Mouse (Mus musculus) lung, adult 2 months (tissue): ENCODE results near the gene Cryaa. TPM values are rescaled to one million over a fixed set of nuclear protein-coding genes. Genes with fewer than 3 reads are reported as not detected.

Experiments
- DNase-seq: peaks from one replicate; pipeline ENCODE4 v3.0.0; 2022
- H3K4me1 ChIP-seq: fragments of 200-500 bp; 2 replicates; pipeline ENCODE4 v1.6.1; 2011; ENCODE audit warnings: low read length; ENCODE audit not compliant: control insufficient read depth, insufficient read depth
- H3K4me3 ChIP-seq: fragments of 200-500 bp; replicated peaks from 2 replicates; pipeline ENCODE3; 2011; ENCODE audit warnings: low read depth, mild to moderate bottlenecking, control low read depth, low read length; ENCODE audit errors: extremely low read depth
- CTCF ChIP-seq: fragments of 200-500 bp; IDR thresholded peaks from 2 replicates; pipeline ENCODE4 v1.5.1; 2011; ENCODE audit warnings: mild to moderate bottlenecking, low read length, control low read depth; ENCODE audit not compliant: insufficient read depth
- POLR2A ChIP-seq: fragments of 200-500 bp; IDR thresholded peaks from 2 replicates; pipeline ENCODE4 v1.6.1; 2011; ENCODE audit warnings: low read depth, mild to moderate bottlenecking, control low read depth, low read length, borderline replicate concordance; ENCODE audit errors: extremely low read depth
- WGBS: fragments of 180-500 bp; shearing (Covaris S2); methylation state at CpG from one replicate; pipeline ENCODE4 v1.1.7; 2018; 5-methylcytosine and 5-hydroxymethylcytosine counted together
- polyA plus RNA-seq: library from polyadenylated mRNA; depleted of rRNA; stranded (reverse); fragments of >200 nt; gene quantifications from 2 replicates; pipeline ENCODE4 v1.2.3, GENCODE M21; 2012

Cryaa gene
- polyA plus RNA-seq, 1 experiment: 2.5 TPM

DNA sequence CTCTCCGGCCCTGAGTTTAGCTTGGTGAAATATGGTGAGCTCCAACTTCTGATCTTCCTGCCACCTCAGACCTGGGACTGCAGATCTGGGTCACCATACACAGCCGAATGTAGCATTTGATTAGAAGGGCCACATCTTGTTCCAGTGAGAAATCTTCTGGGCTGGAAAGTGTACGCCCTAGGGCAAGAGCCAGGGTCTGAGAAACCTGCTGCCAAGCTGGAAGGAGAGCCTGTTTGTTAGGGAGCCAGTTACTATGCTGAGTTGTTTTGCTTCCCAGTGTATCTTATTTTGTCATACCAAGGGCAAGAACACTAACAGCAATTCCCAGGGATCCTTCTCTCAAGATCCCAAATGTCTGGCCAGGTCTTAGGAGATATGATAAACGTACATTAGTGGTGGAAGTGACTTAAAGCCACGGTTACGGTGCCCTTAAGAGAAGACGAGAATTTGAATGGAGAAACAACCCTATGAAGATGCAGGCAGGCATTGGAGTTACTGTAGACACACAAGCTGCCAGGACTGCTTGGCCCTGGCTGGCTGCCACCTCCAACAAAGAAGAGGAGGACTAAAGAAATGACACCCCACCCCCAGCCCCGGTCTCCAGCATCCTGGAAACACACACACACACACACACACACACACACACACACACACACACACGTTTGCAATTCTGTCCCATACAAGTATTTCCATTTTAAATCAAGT is 39.6 kb upstream of the Cryaa start:
- WGBS: 40% methylated on average over 9 of the region's 9 CpGs
- no peak for DNase-seq
- TF ChIP-seq POLR2A: no peak
- TF ChIP-seq CTCF: no peak
- Histone ChIP-seq H3K4me3 (no peak overlapping the region), H3K4me1 (peaks cover 4% of the 10 kb centered on the region)

DNA sequence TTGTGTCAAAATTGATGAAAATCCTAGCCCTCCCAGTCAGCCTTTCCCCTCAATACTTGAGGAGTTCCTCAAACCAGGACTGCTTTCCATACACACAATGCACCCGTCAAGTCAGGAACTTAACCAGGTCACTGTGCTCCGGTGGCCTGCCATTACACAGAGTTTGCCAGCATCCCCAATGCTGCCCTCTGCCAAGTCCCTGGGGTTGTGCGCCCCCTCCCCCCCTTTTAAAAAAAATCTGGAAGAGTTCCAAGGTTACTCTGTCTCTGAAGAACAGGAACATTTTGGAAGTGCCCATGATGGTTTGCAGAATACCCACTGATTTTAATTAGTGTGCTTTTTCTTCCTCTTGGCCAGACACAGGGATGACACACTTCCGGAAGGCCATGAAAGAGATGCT is 38.0 kb upstream of the Cryaa start:
- 52% methylated on average over 4 of the region's 4 CpGs for WGBS
- Histone ChIP-seq H3K4me1 (peaks cover 4% of the 10 kb centered on the region), H3K4me3 (no peak overlapping the region)
- DNase-seq: no peak
- TF ChIP-seq CTCF: no peak
- TF ChIP-seq POLR2A: no peak

DNA sequence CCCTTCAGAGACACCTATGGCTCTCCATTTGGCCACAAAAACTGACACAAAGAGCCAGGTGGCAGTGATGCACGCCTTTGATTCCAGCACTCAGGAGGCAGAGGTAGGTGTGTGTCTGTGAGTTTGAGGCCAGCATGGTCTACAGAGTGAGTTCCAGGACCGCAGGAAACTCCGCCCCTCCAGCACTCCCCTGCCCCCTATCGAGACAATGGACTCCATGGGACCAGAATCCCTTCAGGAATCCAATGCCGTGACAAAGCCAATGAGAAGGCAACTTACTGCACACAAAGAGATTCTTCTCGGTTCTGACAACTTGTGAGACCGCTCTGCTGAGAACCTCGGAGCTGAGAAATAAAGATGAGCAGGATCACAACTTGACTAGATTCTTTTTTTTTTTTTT is 35.3 kb upstream of the Cryaa start:
- no peak for TF ChIP-seq CTCF
- no peak for TF ChIP-seq POLR2A
- no peak for DNase-seq
- Histone ChIP-seq H3K4me3 (no peak overlapping the region), H3K4me1 (no peaks in the 10 kb centered on the region)
- WGBS: 49% methylated on average over 8 of the region's 8 CpGs

DNA sequence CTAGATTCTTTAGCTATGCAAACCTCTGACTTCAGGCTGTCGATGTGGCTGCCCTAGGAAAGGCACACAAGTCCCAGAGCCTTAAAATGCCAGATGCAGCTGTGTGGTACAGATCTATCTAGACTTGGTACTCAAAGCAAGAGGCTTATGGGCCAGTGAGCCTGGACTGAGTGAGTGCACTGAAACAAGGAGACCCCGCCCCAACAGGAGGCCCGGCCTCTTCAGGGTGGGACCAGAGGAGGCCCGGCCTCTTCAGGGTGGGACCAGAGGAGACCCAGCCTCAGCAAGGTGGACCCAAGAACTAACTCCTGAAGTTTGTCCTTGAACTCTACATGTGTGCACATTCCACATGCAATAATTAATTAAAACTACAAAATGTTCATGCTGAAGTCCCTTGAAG is 34.7 kb upstream of the Cryaa start:
- WGBS: 69% methylated on average over 4 of the region's 4 CpGs
- DNase-seq: no peak
- TF ChIP-seq CTCF (no peak), POLR2A (no peak)
- no peak overlapping the region for H3K4me3 ChIP-seq
- no peaks in the 10 kb centered on the region for H3K4me1 ChIP-seq

DNA sequence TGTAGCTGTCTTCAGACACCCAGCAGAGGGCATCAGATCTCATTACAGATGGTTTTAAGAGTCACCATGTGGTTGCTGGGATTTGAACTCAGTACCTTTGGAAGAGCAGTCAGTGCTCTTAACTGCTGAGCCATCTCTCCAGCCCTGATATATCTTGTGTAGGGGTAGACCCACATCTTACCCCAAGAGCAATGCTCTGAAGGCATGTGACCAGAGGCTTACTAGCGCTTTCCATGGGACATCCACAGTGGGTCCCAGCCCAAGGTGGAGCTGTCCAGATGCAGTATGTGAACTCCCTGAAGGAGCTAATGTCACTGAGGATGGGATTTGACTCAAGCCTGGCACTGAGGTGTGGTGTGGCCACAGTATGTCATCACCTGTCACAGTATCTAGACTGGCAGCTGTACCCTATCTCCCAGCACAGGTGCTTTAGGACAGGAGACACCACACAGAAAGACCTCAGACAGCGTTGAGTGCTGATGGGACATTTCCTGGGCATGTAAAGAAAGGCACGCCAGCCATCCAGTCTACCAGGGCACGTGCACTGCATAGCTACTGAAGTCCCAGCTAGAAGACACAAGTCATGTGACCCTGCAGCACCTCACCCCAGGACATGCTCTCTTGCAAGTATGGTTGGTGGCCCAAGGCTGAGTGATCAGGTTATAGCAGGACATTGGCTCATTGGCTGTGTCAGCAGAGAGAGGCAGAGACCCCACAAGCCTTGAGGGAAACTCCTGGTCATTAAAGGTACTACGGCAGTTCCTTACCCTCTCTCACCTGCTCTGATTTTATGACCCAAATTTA is 31.2 kb upstream of the Cryaa start:
- no peak for DNase-seq
- Histone ChIP-seq H3K4me1 (no peaks in the 10 kb centered on the region), H3K4me3 (no peak overlapping the region)
- 94% methylated on average over 5 of the region's 5 CpGs for WGBS
- TF ChIP-seq POLR2A: no peak
- no peak for TF ChIP-seq CTCF

DNA sequence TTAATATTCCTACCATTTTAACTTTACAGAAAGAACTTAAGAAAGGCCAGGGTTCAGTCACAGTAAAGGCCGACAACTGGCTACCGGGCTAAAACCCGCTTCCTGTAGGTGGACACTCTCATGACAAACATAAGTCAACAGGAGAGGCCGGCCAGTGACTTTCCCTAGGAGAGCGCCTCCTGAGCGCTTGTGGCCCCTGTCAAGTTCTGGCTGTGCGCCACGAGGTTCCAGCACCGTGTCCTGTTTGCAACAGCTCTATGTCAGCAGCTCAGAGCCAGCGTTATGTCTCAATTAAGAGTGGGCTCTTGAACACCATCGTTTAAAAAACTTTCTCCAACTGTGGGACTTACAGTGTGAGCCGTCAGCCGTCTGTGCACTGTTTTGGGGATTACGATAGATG is 25.5 kb upstream of the Cryaa start:
- 71% methylated on average over 14 of the region's 14 CpGs for WGBS
- no peak for DNase-seq
- Histone ChIP-seq H3K4me1 (peaks cover 1% of the 10 kb centered on the region; the same call in 1 of the 2 replicates), H3K4me3 (no peak overlapping the region)
- no peak for TF ChIP-seq POLR2A
- TF ChIP-seq CTCF: no peak

DNA sequence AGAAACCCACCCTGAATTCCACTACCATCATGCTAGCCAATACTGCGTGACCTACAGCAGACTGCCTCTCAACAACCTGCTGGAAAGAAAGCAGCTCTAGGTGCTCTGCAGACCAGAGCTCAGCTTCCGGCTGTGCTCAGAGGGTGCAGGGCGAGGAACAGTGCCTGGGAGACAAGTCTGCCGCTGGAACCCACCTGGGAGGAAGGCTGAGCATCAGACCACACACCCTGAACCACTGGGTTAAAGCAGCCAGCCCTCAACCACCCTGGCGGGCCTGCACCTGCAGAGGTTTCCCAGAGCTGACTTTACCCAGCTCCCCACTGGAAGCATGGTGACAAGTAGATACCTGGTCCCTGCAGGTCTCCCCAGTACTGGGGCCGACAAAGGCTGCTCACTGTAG is 24.3 kb upstream of the Cryaa start:
- peaks cover 8% of the 10 kb centered on the region; the same call in 1 of the 2 replicates for H3K4me1 ChIP-seq
- WGBS: 76% methylated on average over 6 of the region's 6 CpGs
- no peak overlapping the region for H3K4me3 ChIP-seq
- no peak for TF ChIP-seq POLR2A
- TF ChIP-seq CTCF: no peak
- DNase-seq: no peak

DNA sequence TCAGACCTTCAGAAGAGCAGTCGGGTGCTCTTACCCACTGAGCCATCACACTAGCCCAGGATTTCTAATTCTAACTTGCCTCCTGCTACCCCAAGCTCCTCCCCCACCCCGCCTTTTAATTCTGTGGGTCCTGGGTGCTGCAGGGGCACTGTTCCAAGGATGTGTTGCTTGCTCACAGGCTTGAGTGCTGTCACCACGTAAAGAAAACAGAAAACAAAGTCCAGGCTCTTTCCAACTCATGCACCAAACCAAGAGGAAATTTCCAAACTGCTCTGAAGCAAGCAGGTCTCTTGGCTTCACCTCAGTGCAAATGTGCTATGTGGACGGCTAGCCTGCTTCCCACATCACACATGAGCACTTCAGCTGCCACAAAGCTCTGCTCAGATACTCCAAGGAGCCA is 22.2 kb upstream of the Cryaa start:
- Histone ChIP-seq H3K4me3 (no peak overlapping the region), H3K4me1 (peaks cover 11% of the 10 kb centered on the region; the same call in 1 of the 2 replicates)
- 52% methylated on average over 4 of the region's 4 CpGs for WGBS
- TF ChIP-seq POLR2A (no peak), CTCF (no peak)
- DNase-seq: no peak

DNA sequence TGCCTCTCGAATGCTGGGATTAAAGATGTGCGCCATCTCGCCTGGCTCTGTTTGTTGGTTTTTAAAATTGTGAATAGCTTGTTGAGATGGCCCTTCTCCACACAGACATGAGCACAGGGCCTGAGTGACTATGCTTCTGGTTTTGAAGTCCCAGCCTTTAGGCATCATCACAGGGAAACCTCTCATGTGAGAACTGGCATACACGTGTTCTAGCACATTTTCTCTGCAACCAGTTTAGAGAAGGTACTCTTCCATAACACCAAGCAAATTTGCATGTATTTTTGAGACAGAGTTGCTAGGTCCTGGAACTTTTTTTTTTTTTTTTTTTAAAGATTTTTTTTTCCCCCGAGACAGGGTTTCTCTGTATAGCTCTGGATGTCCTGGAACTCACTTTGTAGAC is 20.9 kb upstream of the Cryaa start:
- WGBS: 81% methylated on average over 5 of the region's 5 CpGs
- H3K4me3 ChIP-seq: no peak overlapping the region
- DNase-seq: no peak
- no peak for TF ChIP-seq POLR2A
- TF ChIP-seq CTCF: no peak
- H3K4me1 ChIP-seq: peaks cover 11% of the 10 kb centered on the region; the same call in 1 of the 2 replicates
